Mouse (Mus musculus) retina, embryonic 14.5 days (tissue): ENCODE results near the gene Bmpr1a.

Source experiments
- DNase-seq: peaks from one replicate; pipeline ENCODE4 v3.0.0-alpha.2; 2015; ENCODE audit warnings: low spot score

The Bmpr1a gene

GRCm38 (mm10) chr14:34505309-34505708 is 2.2 kb upstream of the Bmpr1a start:
- no peak for DNase-seq

DNA sequence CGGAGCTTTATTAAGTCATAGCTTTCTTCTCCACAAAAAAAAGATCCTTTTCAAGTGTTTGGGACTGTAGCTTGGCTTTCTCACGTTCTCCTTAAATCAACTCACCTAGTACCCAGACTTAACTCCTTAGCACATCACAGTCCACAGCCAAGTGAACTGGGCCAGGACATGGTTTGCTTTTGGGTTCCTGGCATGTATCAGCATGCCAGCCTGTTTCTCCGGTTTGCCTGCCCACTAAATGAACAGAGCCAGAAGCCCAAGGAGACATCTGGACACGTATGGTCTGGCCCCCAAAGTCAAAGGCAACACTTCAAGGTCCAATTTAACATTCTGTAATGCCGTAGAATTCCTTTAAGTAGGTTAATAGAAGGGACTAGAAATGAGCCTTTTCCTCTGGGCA is 1.2 kb upstream of the Bmpr1a start:
- no peak for DNase-seq

GRCm38 (mm10) chr14:34503759-34504158 is 618 bp upstream of the Bmpr1a start:
- no peak for DNase-seq

- peak; percentile 94 for DNase-seq
Observed at GRCm38 (mm10) chr14:34502475-34503324, 441 bp downstream of the Bmpr1a start.

DNA sequence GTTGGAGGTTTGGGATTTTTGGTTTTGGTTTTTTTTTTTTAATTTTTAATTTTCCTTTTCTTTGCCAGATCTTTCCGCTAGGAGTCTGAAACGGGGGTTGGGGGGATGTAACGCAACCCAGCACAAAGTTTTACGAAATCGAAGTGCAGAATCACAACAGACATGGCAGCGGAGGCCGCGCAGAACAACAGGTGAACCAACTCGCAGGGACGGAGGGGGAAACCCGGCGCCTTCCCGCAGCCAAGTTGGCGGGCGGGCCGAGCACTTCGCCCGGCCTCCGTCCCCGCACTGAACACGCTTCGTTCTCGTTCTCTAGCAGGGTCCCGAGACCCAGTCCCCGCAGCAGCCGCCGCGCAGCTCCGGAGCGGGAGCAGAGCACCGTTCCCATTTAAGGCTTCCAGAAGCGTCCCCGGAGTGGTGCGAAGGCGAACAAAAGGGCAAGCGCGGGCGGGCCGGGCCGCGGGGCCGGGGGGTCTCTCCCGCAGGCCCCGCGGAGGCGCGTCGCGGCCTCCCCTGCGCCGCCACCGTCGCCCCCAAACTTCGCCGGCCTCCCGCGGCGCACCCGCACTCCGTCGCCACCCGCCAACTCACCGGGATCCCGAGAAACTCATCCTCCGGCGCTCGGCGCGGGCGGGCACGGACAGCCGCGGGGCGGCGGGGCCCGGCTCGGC is 1.2 kb downstream of the Bmpr1a start:
- DNase-seq, result peak; percentile 59

DNA sequence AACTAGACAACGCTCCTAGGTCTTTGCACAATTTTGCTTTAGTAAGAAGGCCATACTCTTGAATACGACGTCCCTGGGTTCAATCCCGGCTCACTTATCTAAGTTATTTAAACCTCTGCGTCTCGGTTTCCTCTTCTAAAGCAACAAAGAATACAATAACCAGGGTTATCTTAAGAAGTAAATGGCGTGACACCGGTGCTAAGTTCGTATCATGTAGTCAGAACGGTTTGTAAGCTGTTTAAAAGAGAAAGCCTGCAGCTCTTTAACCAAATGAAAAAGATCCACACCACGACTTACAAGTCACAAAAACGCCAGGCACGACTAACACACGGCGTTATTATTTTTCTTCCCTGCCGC is 1.7 kb downstream of the Bmpr1a start:
- DNase-seq, result peak; percentile 44

DNA sequence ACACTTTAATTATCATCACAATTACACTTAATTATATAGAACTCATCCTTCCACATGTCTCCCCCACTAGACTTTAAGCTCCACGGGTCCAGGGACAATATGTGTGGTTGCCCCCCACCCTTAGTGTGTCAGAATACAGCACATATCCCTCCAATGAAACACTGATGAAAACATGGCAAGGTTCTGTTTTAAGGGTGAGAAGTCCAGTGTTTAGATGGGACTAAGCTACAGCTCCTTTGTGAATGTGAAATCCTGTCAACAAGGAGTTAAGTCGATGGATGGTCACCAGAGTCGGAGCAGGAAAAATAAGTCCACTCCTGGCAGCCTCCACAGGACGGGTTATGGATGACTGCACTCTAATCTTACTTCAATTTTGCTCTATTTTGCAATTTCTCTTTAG is 2.8 kb downstream of the Bmpr1a start:
- peak; percentile 35 for DNase-seq

GRCm38 (mm10) chr14:34499664-34500063 is 3.5 kb downstream of the Bmpr1a start:
- DNase-seq, result no peak

DNA sequence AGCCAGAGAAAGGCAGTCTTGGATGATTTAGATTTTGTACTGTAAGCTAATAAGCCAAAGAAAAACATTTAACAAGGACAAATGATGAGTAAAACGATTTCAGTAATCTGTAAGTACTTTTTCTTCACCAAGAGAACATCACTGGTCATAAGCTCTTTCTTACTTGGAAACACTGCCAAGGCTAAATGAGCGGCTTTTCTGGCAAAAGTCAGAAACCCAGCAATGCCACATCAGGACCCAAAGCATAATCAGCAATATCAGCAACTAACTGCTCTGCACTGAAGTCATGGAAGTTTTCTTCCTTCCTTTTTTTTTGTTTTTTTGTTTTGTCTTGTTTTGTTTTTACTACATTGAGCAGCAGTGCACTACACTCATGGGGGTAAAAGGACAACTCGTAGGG is 5.8 kb downstream of the Bmpr1a start:
- DNase-seq, result no peak

GRCm38 (mm10) chr14:34493682-34494081 is 9.5 kb downstream of the Bmpr1a start:
- no peak for DNase-seq

DNA sequence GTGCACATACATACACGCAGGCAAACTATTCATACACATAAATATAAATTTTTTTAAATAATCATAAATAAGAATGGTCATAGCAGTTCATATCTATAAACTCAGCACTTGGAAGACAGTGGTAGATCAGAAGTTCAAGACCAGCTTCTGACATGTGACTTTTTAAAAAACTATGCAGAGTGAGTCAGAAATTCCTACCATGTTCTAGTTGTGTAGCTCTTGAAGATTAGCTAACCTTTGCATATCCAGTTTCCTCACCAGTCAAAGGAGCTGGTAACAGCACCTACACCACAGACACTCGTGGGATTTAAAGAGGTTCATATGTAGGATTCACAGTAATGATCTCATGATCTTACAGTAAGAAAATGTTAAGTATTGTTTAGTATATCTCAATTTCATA is 10.5 kb downstream of the Bmpr1a start:
- DNase-seq, result no peak

DNA sequence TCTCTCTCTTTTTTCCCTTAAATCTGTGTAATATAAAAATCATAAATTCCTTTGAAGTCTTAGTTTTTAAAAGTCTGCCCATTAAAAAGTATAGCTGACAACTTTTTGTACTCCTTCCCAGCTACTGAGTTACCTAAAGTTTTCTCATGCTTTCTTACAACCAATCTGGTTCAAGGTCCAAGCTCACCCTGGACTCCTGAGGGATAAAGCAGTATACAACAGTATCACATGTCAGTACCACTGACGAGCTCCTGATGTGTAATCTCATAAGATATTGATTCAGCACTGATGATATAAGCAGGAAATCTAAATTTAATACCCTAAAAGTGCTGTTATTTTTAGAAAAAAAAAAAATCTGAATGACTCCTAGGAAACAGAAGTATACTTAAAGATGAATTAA is 12.2 kb downstream of the Bmpr1a start:
- no peak for DNase-seq

- no peak for DNase-seq
Observed at GRCm38 (mm10) chr14:34489928-34490327, 13.2 kb downstream of the Bmpr1a start.

- DNase-seq, result no peak
Observed at GRCm38 (mm10) chr14:34486169-34486568, 17.0 kb downstream of the Bmpr1a start.

- DNase-seq, result no peak
Observed at GRCm38 (mm10) chr14:34483469-34484341, 19.4 kb downstream of the Bmpr1a start.

DNA sequence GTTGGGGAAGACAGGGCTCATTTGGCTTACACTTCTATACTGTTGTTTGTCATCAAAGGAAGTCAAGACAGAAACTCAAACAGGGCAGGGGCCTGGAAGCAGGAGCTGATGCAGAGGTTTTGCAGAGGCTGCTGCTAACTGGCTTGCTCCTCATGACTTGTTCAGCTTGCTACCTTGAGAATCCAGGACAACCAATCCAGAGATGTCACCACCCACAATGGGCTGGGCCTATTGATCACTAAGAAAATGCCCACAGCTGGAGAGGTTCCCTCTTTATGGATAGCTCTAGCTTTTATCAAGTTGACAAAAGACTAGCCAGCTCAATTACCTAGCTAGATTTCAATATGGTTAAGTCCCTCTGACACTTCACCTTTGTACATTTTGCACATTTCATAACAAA is 31.6 kb downstream of the Bmpr1a start:
- no peak for DNase-seq

GRCm38 (mm10) chr14:34466291-34466690 is 36.9 kb downstream of the Bmpr1a start:
- no peak for DNase-seq

DNA sequence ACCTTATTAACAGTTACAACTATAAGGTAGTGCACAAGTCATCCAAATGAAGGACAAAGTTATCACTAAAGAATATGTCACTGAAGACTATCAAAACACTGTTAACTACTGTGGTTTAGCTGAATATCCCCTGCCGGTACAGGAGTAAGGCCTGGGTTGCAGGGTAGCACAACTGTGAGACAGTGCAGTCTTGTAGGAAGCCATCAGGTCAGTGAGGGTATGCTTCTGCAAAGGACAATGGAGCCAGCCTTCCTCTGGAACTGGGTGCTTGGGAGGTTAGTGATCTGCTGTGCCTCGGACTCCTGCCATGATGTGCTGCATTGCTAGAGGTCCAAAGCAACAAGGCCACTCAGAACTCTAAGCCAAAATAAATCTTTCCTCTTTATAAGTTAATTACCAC is 43.8 kb downstream of the Bmpr1a start:
- DNase-seq, result no peak

- peak; percentile 74 for DNase-seq
Observed at GRCm38 (mm10) chr14:34458880-34459279, 44.3 kb downstream of the Bmpr1a start.

GRCm38 (mm10) chr14:34454282-34454681 is 48.9 kb downstream of the Bmpr1a start:
- no peak for DNase-seq

DNA sequence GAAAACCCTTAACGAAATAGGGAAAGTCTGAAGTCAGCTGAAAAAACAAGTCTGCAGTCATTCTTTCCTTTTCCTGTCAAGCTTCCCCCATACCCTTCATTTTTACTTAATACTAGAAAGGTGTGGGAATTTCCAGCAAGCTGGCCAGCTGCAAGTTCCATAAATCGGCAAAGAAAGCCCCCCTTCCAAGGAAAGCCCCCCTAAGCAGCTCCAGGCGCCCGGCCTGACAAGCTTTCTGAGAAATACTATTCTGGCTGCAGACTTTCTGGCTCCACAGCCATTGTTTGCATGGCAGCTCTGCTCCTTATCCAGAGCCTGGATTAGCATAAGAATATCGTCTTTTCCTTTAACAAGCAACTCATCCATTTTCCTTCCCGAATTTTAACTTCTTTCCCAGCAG is 49.5 kb downstream of the Bmpr1a start:
- DNase-seq, result no peak

GRCm38 (mm10) chr14:34451872-34452271 is 51.3 kb downstream of the Bmpr1a start:
- DNase-seq, result no peak

GRCm38 (mm10) chr14:34450451-34450850 is 52.7 kb downstream of the Bmpr1a start:
- no peak for DNase-seq
